Mouse (Mus musculus) ES-E14 (cell line): ENCODE measurements around the gene Arhgef1.

ENCODE experiments used
- CHD2 ChIP-seq: IDR thresholded peaks from 2 replicates; pipeline ENCODE4 v1.6.1; 2014; ENCODE audit warnings: mild to moderate bottlenecking, low read depth, low read length, inconsistent platforms
- HCFC1 ChIP-seq: IDR thresholded peaks from 2 replicates; pipeline ENCODE4 v1.6.1; 2012; ENCODE audit warnings: low read length, inconsistent platforms, borderline replicate concordance; ENCODE audit not compliant: insufficient read depth
- MAFK ChIP-seq: IDR thresholded peaks from 2 replicates; pipeline ENCODE4 v1.6.1; 2014; ENCODE audit warnings: mild to moderate bottlenecking, low read depth, low read length, inconsistent platforms; ENCODE audit not compliant: insufficient read depth
- ZC3H11A ChIP-seq: IDR thresholded peaks from 2 replicates; pipeline ENCODE4 v1.6.1; 2012; ENCODE audit warnings: low read depth, mild to moderate bottlenecking, inconsistent platforms, low read length, borderline replicate concordance
- ZNF384 ChIP-seq: IDR thresholded peaks from 2 replicates; pipeline ENCODE4 v1.6.1; 2012; ENCODE audit warnings: low read depth, low read length, inconsistent platforms

DNA sequence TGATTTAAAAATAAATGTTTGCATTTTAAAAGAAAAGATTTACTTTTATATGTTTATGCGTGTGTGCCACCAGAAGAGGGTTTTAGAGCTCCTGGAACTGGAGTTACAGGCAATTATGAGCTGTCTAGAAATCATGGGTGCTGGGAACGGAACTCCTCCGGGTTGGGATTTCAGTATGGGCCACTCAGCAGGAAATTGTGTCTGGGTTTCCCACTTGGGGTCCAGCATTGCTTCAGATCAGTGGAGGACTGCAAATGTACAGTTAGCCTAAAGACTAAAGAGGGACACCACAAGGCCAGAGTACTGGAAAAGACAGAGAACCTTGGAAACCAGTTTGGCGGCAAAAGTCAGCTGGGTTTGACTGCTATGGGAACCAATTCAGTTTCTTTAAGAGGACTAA is 70.5 kb downstream of the Arhgef1 start:
- TF ChIP-seq HCFC1 (no peak), MAFK (no peak), ZNF384 (no peak), CHD2 (no peak), ZC3H11A (no peak)
